Mouse (Mus musculus) megakaryocyte progenitor cell, adult 5-6 weeks (primary cell): ENCODE data around the gene Soat1. TPM values are rescaled to one million over a fixed set of nuclear protein-coding genes. Genes with fewer than 3 reads are reported as not detected.
A peak's percentile ranks its signal among the peaks of the same experiment; 100 is the strongest.

Source experiments
- ATAC-seq: replicated peaks from 2 replicates; pipeline ENCODE4 v1.8.0; 2016; ENCODE audit warnings: mild to moderate bottlenecking, moderate TSS enrichment, inconsistent platforms; ENCODE audit not compliant: poor library complexity
- total RNA-seq, 2 experiments: library from RNA; stranded (forward) in 1 of 2; stranded (reverse) in 1 of 2; fragments of 157-497, 149-512 nt in 1 of 2; fragments of 200-1000 nt in 1 of 2; gene quantifications; 2 replicates each; pipeline versions ENCODE4 v1.2.3 to v1.2.4; 2015 to 2017

Soat1 gene
- total RNA-seq, 2 experiments from 2014 or later, result 99.4 to 139 TPM

GRCm38 (mm10) chr1:156467655-156468255 lies 6.4 kb downstream of the Soat1 start:
- ATAC-seq, result peak; percentile 36

GRCm38 (mm10) chr1:156464963-156465362 lies 9.2 kb downstream of the Soat1 start:
- ATAC-seq, result no peak

GRCm38 (mm10) chr1:156463981-156464853 lies 9.9 kb downstream of the Soat1 start:
- no peak for ATAC-seq

GRCm38 (mm10) chr1:156462273-156462991 lies 11.7 kb downstream of the Soat1 start:
- peak; percentile 40 for ATAC-seq

- ATAC-seq, result no peak
Measured at GRCm38 (mm10) chr1:156461036-156461435, 13.1 kb downstream of the Soat1 start.

GRCm38 (mm10) chr1:156460216-156460615 lies 13.9 kb downstream of the Soat1 start:
- no peak for ATAC-seq

GRCm38 (mm10) chr1:156459690-156460089 lies 14.4 kb downstream of the Soat1 start:
- peak; percentile 88 for ATAC-seq

- ATAC-seq, result peak; percentile 33
Measured at GRCm38 (mm10) chr1:156458391-156459060, 15.6 kb downstream of the Soat1 start.

- no peak for ATAC-seq
Measured at GRCm38 (mm10) chr1:156455005-156455758, 18.9 kb downstream of the Soat1 start.

- no peak for ATAC-seq
Measured at GRCm38 (mm10) chr1:156454384-156454783, 19.7 kb downstream of the Soat1 start.

- no peak for ATAC-seq
Measured at GRCm38 (mm10) chr1:156453876-156454275, 20.3 kb downstream of the Soat1 start.

- ATAC-seq, result no peak
Measured at GRCm38 (mm10) chr1:156450478-156450877, 23.7 kb downstream of the Soat1 start.

GRCm38 (mm10) chr1:156449691-156450090 lies 24.4 kb downstream of the Soat1 start:
- ATAC-seq, result no peak

- ATAC-seq, result no peak
Measured at GRCm38 (mm10) chr1:156449089-156449488, 25.0 kb downstream of the Soat1 start.

GRCm38 (mm10) chr1:156445049-156445448 lies 29.1 kb downstream of the Soat1 start:
- ATAC-seq, result no peak

- ATAC-seq, result no peak
Measured at GRCm38 (mm10) chr1:156442776-156443175, 31.4 kb downstream of the Soat1 start.

- ATAC-seq, result no peak
Measured at GRCm38 (mm10) chr1:156442266-156442665, 31.9 kb downstream of the Soat1 start.

- no peak for ATAC-seq
Measured at GRCm38 (mm10) chr1:156437726-156438125, 36.4 kb downstream of the Soat1 start.

GRCm38 (mm10) chr1:156437016-156437708 lies 37.0 kb downstream of the Soat1 start:
- ATAC-seq, result peak; percentile 99

GRCm38 (mm10) chr1:156433497-156433896 lies 40.6 kb downstream of the Soat1 start:
- ATAC-seq, result no peak
